Mouse (Mus musculus) CD4-positive naive resting alpha-beta T cell, adult 57 days (primary cell): ENCODE measurements around the gene F2. TPM values are rescaled to one million over a fixed set of nuclear protein-coding genes. Genes with fewer than 3 reads are reported as not detected.

Experiments
- total RNA-seq: library from RNA; stranded (reverse); gene quantifications from one replicate; pipeline ENCODE4 v1.2.4, GENCODE M21; 2023

F2 gene
- 0.38 TPM for total RNA-seq

GRCm38 (mm10) chr2:91636229-91636628 lies at the start of gene F2:
TSS of gene F2 (minus strand) at chr2:91636414.

GRCm38 (mm10) chr2:91649553-91650359 lies 13.5 kb upstream of the F2 start, which contains the start of the genes Zfp408 and Arhgap1:
TSS of gene Zfp408 (minus strand) at chr2:91649791.
TSS of gene Arhgap1 (plus strand) at chr2:91649860.

Other genes with a start within 250 kb of the F2 start
- gene 1110051M20Rik, start 191.7 kb downstream of the F2 start, total RNA-seq, result 7.0 TPM
- 0.06 TPM for gene Lrp4, start 178.9 kb downstream of the F2 start, total RNA-seq
- 28.7 TPM for gene Ckap5, start 109.7 kb downstream of the F2 start, total RNA-seq
- gene Zfp408, start 13.4 kb upstream of the F2 start, total RNA-seq, result 23.3 TPM
- 124 TPM for gene Arhgap1, start 13.4 kb upstream of the F2 start, total RNA-seq
- 42.2 TPM for gene Atg13, start 74.2 kb upstream of the F2 start, total RNA-seq
- gene Harbi1, start 74.4 kb upstream of the F2 start, total RNA-seq, result 10.4 TPM
- gene Ambra1, start 93.7 kb upstream of the F2 start, total RNA-seq, result 70.7 TPM